Mouse (Mus musculus): Measurements from ENCODE around the gene Idua. TPM values are rescaled to one million over a fixed set of nuclear protein-coding genes. Genes with fewer than 3 reads are reported as not detected.

Idua gene
- polyA plus RNA-seq, 1 experiment from 2014 or later: 12.7 TPM

- Histone ChIP-seq H3K4me2 (ENCODE audit: low read length) (no peak overlapping the region), H3K27ac (replicated peaks; ENCODE audit: low read depth, low read length) (no peak overlapping the region), H3K27me3 (ENCODE audit: control insufficient read depth, insufficient read depth, low read length) (no peaks in the 10 kb centered on the region), H3K4me3 (replicated peaks; ENCODE audit: low read depth, low read length) (no peak overlapping the region), H3K36me3 (ENCODE audit: control insufficient read depth, insufficient read depth, low read length) (peaks cover 93% of the 10 kb centered on the region), H3K9ac (replicated peaks; ENCODE audit: low read length) (no peak overlapping the region), H3K4me1 (ENCODE audit: control insufficient read depth, insufficient read depth, low read length) (no peaks in the 10 kb centered on the region), H3K9me3 (ENCODE audit: control insufficient read depth, low read length) (no peaks in the 10 kb centered on the region)
- ATAC-seq (ENCODE audit: low FRiP score, low TSS enrichment) (no peak), DNase-seq (no peak)
- WGBS: 86% methylated on average over 5 of the region's 5 CpGs
Measured at GRCm38 (mm10) chr5:108651136-108651720, 8.9 kb upstream of the Idua start.

GRCm38 (mm10) chr5:108651823-108652222 lies 8.3 kb upstream of the Idua start:
- no peak; the same call in 1 of the 2 replicates for ATAC-seq (ENCODE audit: low FRiP score, low TSS enrichment)
- no peak overlapping the region for H3K27ac ChIP-seq (replicated peaks; ENCODE audit: low read depth, low read length)
- H3K36me3 ChIP-seq (ENCODE audit: control insufficient read depth, insufficient read depth, low read length): peaks cover 96% of the 10 kb centered on the region
- H3K9me3 ChIP-seq (ENCODE audit: control insufficient read depth, low read length): no peaks in the 10 kb centered on the region
- H3K27me3 ChIP-seq (ENCODE audit: control insufficient read depth, insufficient read depth, low read length): no peaks in the 10 kb centered on the region
- H3K9ac ChIP-seq (replicated peaks; ENCODE audit: low read length): no peak overlapping the region
- no peaks in the 10 kb centered on the region for H3K4me1 ChIP-seq (ENCODE audit: control insufficient read depth, insufficient read depth, low read length)
- peak; percentile 86 for DNase-seq
- no peak overlapping the region for H3K4me2 ChIP-seq (ENCODE audit: low read length)
- H3K4me3 ChIP-seq (replicated peaks; ENCODE audit: low read depth, low read length): no peak overlapping the region
- 59% methylated on average over 1 of the region's 1 CpGs for WGBS

- H3K4me3 ChIP-seq (replicated peaks; ENCODE audit: low read depth, low read length): no peak overlapping the region
- no peak overlapping the region for H3K27ac ChIP-seq (replicated peaks; ENCODE audit: low read depth, low read length)
- H3K4me2 ChIP-seq (ENCODE audit: low read length): no peak overlapping the region
- H3K4me1 ChIP-seq (ENCODE audit: control insufficient read depth, insufficient read depth, low read length): 0 out of 2 replicates have a peak, but pooled peaks cover under 1% of the 10 kb centered on the region
- H3K27me3 ChIP-seq (ENCODE audit: control insufficient read depth, insufficient read depth, low read length): no peaks in the 10 kb centered on the region
- H3K36me3 ChIP-seq (ENCODE audit: control insufficient read depth, insufficient read depth, low read length): peaks cover 95% of the 10 kb centered on the region
- 89% methylated on average over 6 of the region's 6 CpGs for WGBS
- H3K9me3 ChIP-seq (ENCODE audit: control insufficient read depth, low read length): no peaks in the 10 kb centered on the region
- ATAC-seq (ENCODE audit: low FRiP score, low TSS enrichment): no peak
- no peak for DNase-seq
- no peak overlapping the region for H3K9ac ChIP-seq (replicated peaks; ENCODE audit: low read length)
Measured at GRCm38 (mm10) chr5:108653341-108653740, 6.8 kb upstream of the Idua start.

GRCm38 (mm10) chr5:108654444-108654990 lies 5.6 kb upstream of the Idua start:
- DNase-seq (no peak), ATAC-seq (ENCODE audit: low FRiP score, low TSS enrichment) (no peak)
- no peak overlapping the region for H3K27ac ChIP-seq (replicated peaks; ENCODE audit: low read depth, low read length)
- H3K9ac ChIP-seq (replicated peaks; ENCODE audit: low read length): no peak overlapping the region
- H3K4me3 ChIP-seq (replicated peaks; ENCODE audit: low read depth, low read length): no peak overlapping the region
- peaks cover 83% of the 10 kb centered on the region for H3K36me3 ChIP-seq (ENCODE audit: control insufficient read depth, insufficient read depth, low read length)
- H3K9me3 ChIP-seq (ENCODE audit: control insufficient read depth, low read length): no peaks in the 10 kb centered on the region
- H3K4me2 ChIP-seq (ENCODE audit: low read length): no peak overlapping the region
- 95% methylated on average over 10 of the region's 10 CpGs for WGBS
- H3K4me1 ChIP-seq (ENCODE audit: control insufficient read depth, insufficient read depth, low read length): peaks cover 11% of the 10 kb centered on the region
- no peaks in the 10 kb centered on the region for H3K27me3 ChIP-seq (ENCODE audit: control insufficient read depth, insufficient read depth, low read length)

GRCm38 (mm10) chr5:108655381-108655780 lies 4.8 kb upstream of the Idua start:
- H3K9me3 ChIP-seq (ENCODE audit: control insufficient read depth, low read length): no peaks in the 10 kb centered on the region
- peaks cover 16% of the 10 kb centered on the region for H3K4me1 ChIP-seq (ENCODE audit: control insufficient read depth, insufficient read depth, low read length)
- ATAC-seq (ENCODE audit: low FRiP score, low TSS enrichment) (no peak), DNase-seq (no peak)
- no peak overlapping the region for H3K4me2 ChIP-seq (ENCODE audit: low read length)
- no peak overlapping the region for H3K4me3 ChIP-seq (replicated peaks; ENCODE audit: low read depth, low read length)
- H3K36me3 ChIP-seq (ENCODE audit: control insufficient read depth, insufficient read depth, low read length): peaks cover 74% of the 10 kb centered on the region
- no peaks in the 10 kb centered on the region for H3K27me3 ChIP-seq (ENCODE audit: control insufficient read depth, insufficient read depth, low read length)
- WGBS: 97% methylated on average over 9 of the region's 9 CpGs
- H3K27ac ChIP-seq (replicated peaks; ENCODE audit: low read depth, low read length): no peak overlapping the region
- no peak overlapping the region for H3K9ac ChIP-seq (replicated peaks; ENCODE audit: low read length)

- Histone ChIP-seq H3K9me3 (ENCODE audit: control insufficient read depth, low read length) (no peaks in the 10 kb centered on the region), H3K27ac (replicated peaks; ENCODE audit: low read depth, low read length) (no peak overlapping the region), H3K36me3 (ENCODE audit: control insufficient read depth, insufficient read depth, low read length) (peaks cover 68% of the 10 kb centered on the region), H3K4me2 (ENCODE audit: low read length) (no peak overlapping the region), H3K4me3 (replicated peaks; ENCODE audit: low read depth, low read length) (no peak overlapping the region), H3K9ac (replicated peaks; ENCODE audit: low read length) (no peak overlapping the region), H3K4me1 (ENCODE audit: control insufficient read depth, insufficient read depth, low read length) (peaks cover 19% of the 10 kb centered on the region), H3K27me3 (ENCODE audit: control insufficient read depth, insufficient read depth, low read length) (no peaks in the 10 kb centered on the region)
- 93% methylated on average over 15 of the region's 15 CpGs for WGBS
- no peak for ATAC-seq (ENCODE audit: low FRiP score, low TSS enrichment)
- DNase-seq: no peak
Measured at GRCm38 (mm10) chr5:108655891-108656650, 4.1 kb upstream of the Idua start.

- H3K9me3 ChIP-seq (ENCODE audit: control insufficient read depth, low read length): no peaks in the 10 kb centered on the region
- no peak overlapping the region for H3K27ac ChIP-seq (replicated peaks; ENCODE audit: low read depth, low read length)
- H3K9ac ChIP-seq (replicated peaks; ENCODE audit: low read length): no peak overlapping the region
- WGBS: 83% methylated on average over 5 of the region's 5 CpGs
- ATAC-seq (ENCODE audit: low FRiP score, low TSS enrichment) (no peak), DNase-seq (no peak)
- no peaks in the 10 kb centered on the region for H3K27me3 ChIP-seq (ENCODE audit: control insufficient read depth, insufficient read depth, low read length)
- H3K36me3 ChIP-seq (ENCODE audit: control insufficient read depth, insufficient read depth, low read length): peaks cover 57% of the 10 kb centered on the region
- H3K4me2 ChIP-seq (ENCODE audit: low read length): no peak overlapping the region
- H3K4me1 ChIP-seq (ENCODE audit: control insufficient read depth, insufficient read depth, low read length): peaks cover 20% of the 10 kb centered on the region
- H3K4me3 ChIP-seq (replicated peaks; ENCODE audit: low read depth, low read length): no peak overlapping the region
Measured at GRCm38 (mm10) chr5:108657406-108657805, 2.7 kb upstream of the Idua start.

- H3K27me3 ChIP-seq (ENCODE audit: control insufficient read depth, insufficient read depth, low read length): no peaks in the 10 kb centered on the region
- H3K9ac ChIP-seq (replicated peaks; ENCODE audit: low read length): no peak overlapping the region
- no peak overlapping the region for H3K4me3 ChIP-seq (replicated peaks; ENCODE audit: low read depth, low read length)
- DNase-seq: no peak
- peaks cover 45% of the 10 kb centered on the region for H3K36me3 ChIP-seq (ENCODE audit: control insufficient read depth, insufficient read depth, low read length)
- ATAC-seq (ENCODE audit: low FRiP score, low TSS enrichment): no peak
- H3K9me3 ChIP-seq (ENCODE audit: control insufficient read depth, low read length): no peaks in the 10 kb centered on the region
- H3K27ac ChIP-seq (replicated peaks; ENCODE audit: low read depth, low read length): no peak overlapping the region
- peaks cover 20% of the 10 kb centered on the region for H3K4me1 ChIP-seq (ENCODE audit: control insufficient read depth, insufficient read depth, low read length)
- WGBS: 88% methylated on average over 1 of the region's 1 CpGs
- no peak overlapping the region for H3K4me2 ChIP-seq (ENCODE audit: low read length)
Measured at GRCm38 (mm10) chr5:108658611-108659010, 1.5 kb upstream of the Idua start.

All from midbrain, embryonic 14.5 days (tissue).